8 mouse cellular contexts compared by ENCODE assay signal in genomic region chr5:92924851-92925477, GRCm38 (mm10).
DNase-seq lines count a peak whose midpoint lies in the region; ATAC-seq lines count a peak whose summit lies in the region.

No protein-coding gene starts in this region.

- WGBS in heart, embryonic 11.5 days (ENCODE audit: insufficient replicate concordance) = 5% methylated on average over 17 of the region's 17 CpGs
- WGBS in lung, embryonic 15.5 days = 12% methylated on average over 17 of the region's 17 CpGs
- WGBS in stomach, embryonic 14.5 days = 9% methylated on average over 17 of the region's 17 CpGs

- H3K27me3 ChIP-seq in megakaryocyte, embryonic 14.5 days (replicated peaks) = peaks cover 43% of the 10 kb centered on the region
- no peaks in the 10 kb centered on the region for H3K27me3 ChIP-seq in heart, embryonic 11.5 days (ENCODE audit: control insufficient read depth, insufficient read depth, low read length)
- H3K27me3 ChIP-seq in lung, embryonic 15.5 days = no peaks in the 10 kb centered on the region
- H3K27me3 ChIP-seq in stomach, embryonic 14.5 days (ENCODE audit: control insufficient read depth, insufficient read depth, low read length) = no peaks in the 10 kb centered on the region

- peak overlapping the region; percentile 62 for H3K4me2 ChIP-seq in heart, embryonic 11.5 days
- peak overlapping the region; percentile 43 for H3K4me2 ChIP-seq in lung, embryonic 15.5 days
- H3K4me2 ChIP-seq in stomach, embryonic 14.5 days (replicated peaks; ENCODE audit: low read depth, low read length) = peak overlapping the region; percentile 19

- H3K9me3 ChIP-seq in megakaryocyte, embryonic 14.5 days = no peaks in the 10 kb centered on the region
- H3K9me3 ChIP-seq in heart, embryonic 11.5 days (replicated peaks; ENCODE audit: control insufficient read depth, low read length) = no peaks in the 10 kb centered on the region
- H3K9me3 ChIP-seq in lung, embryonic 15.5 days = no peaks in the 10 kb centered on the region
- H3K9me3 ChIP-seq in stomach, embryonic 14.5 days (ENCODE audit: control insufficient read depth, low read depth, low read length) = no peaks in the 10 kb centered on the region

- H3K27ac ChIP-seq in heart, embryonic 11.5 days (ENCODE audit: low read depth, low read length) = peak overlapping the region; percentile 78
- H3K27ac ChIP-seq in lung, embryonic 15.5 days = peak overlapping the region; percentile 68
- H3K27ac ChIP-seq in stomach, embryonic 14.5 days (ENCODE audit: low read length) = 0 out of 2 replicates have a peak overlapping the region, but pooled peaks have one; percentile 6

- peak overlapping the region; percentile 80 for H3K4me3 ChIP-seq in megakaryocyte, embryonic 14.5 days (replicated peaks)
- peak overlapping the region; percentile 23 for H3K4me3 ChIP-seq in heart, embryonic 11.5 days (ENCODE audit: low read depth, low read length)
- H3K4me3 ChIP-seq in lung, embryonic 15.5 days = peak overlapping the region; percentile 4; the same call in 1 of the 2 replicates
- no peak overlapping the region for H3K4me3 ChIP-seq in stomach, embryonic 14.5 days (ENCODE audit: low read depth, low read length)

- no peak for ATAC-seq in megakaryocyte, adult 5-6 weeks (ENCODE audit: poor library complexity, severe bottlenecking)
- peak; percentile 73; the same call in 1 of the 2 replicates for ATAC-seq in heart, embryonic 11.5 days (replicated peaks; ENCODE audit: insufficient number of reproducible peaks, low FRiP score, low TSS enrichment)
- peak; percentile 84 for ATAC-seq in lung, embryonic 15.5 days (ENCODE audit: borderline replicate concordance, extremely low read depth, low FRiP score, low TSS enrichment)
- ATAC-seq in stomach, embryonic 14.5 days (ENCODE audit: insufficient number of reproducible peaks, insufficient read depth, low FRiP score, low read depth) = peak; percentile 84
- no peak for ATAC-seq in monocyte, adult 5-6 weeks (replicated peaks; ENCODE audit: insufficient number of reproducible peaks, low FRiP score, low TSS enrichment, poor library complexity, severe bottlenecking)

- peak; percentile 92 for DNase-seq in kidney, adult 9 months
- no peak for DNase-seq in gastrocnemius, adult 18-20 months (ENCODE audit: low spot score)

- H3K36me3 ChIP-seq in megakaryocyte, embryonic 14.5 days (replicated peaks; ENCODE audit: low read length) = no peaks in the 10 kb centered on the region
- peaks cover 8% of the 10 kb centered on the region for H3K36me3 ChIP-seq in heart, embryonic 11.5 days (ENCODE audit: control insufficient read depth, insufficient read depth, low read length)
- no peaks in the 10 kb centered on the region for H3K36me3 ChIP-seq in lung, embryonic 15.5 days
- H3K36me3 ChIP-seq in stomach, embryonic 14.5 days (ENCODE audit: control insufficient read depth, insufficient read depth, low read length) = peaks cover 4% of the 10 kb centered on the region

- peak overlapping the region; percentile 60; the same call in 1 of the 2 replicates for H3K9ac ChIP-seq in heart, embryonic 11.5 days (ENCODE audit: low read depth, low read length)
- no peak overlapping the region; the same call in 1 of the 2 replicates for H3K9ac ChIP-seq in lung, embryonic 15.5 days
- H3K9ac ChIP-seq in stomach, embryonic 14.5 days (replicated peaks; ENCODE audit: low read depth, low read length) = no peak overlapping the region

- peaks cover 26% of the 10 kb centered on the region for H3K4me1 ChIP-seq in megakaryocyte, embryonic 14.5 days
- H3K4me1 ChIP-seq in heart, embryonic 11.5 days (ENCODE audit: control insufficient read depth, insufficient read depth, low read length) = peaks cover 35% of the 10 kb centered on the region
- H3K4me1 ChIP-seq in lung, embryonic 15.5 days = peaks cover 27% of the 10 kb centered on the region
- peaks cover 12% of the 10 kb centered on the region; the same call in 1 of the 2 replicates for H3K4me1 ChIP-seq in stomach, embryonic 14.5 days (ENCODE audit: control insufficient read depth, insufficient read depth, low read length)

Comparison
In these comparisons a context has a peak if more than half of its experiments do, and no peak if none do; other contexts are left out.
1. ATAC-seq: peak in heart, embryonic 11.5 days (single experiment), lung, embryonic 15.5 days (single experiment) and stomach, embryonic 14.5 days (single experiment); none in megakaryocyte, adult 5-6 weeks (single experiment) and monocyte, adult 5-6 weeks (single experiment).
2. H3K27ac ChIP-seq: peak in every context shown above with its lines; median percentile 78 in heart, embryonic 11.5 days; 68 in lung, embryonic 15.5 days; 6 in stomach, embryonic 14.5 days.
3. Peak in every context shown above with its lines, with median percentiles within 50 percentile points of each other: H3K4me2 ChIP-seq.